Mouse (Mus musculus): ENCODE data around the gene Xndc1. TPM values are rescaled to one million over a fixed set of nuclear protein-coding genes. Genes with fewer than 3 reads are reported as not detected.
A peak's percentile ranks its signal among the peaks of the same experiment; 100 is the strongest.

Gene Xndc1
- total RNA-seq, 2 experiments from 2014 or later = 2.9 to 4.1 TPM

DNA sequence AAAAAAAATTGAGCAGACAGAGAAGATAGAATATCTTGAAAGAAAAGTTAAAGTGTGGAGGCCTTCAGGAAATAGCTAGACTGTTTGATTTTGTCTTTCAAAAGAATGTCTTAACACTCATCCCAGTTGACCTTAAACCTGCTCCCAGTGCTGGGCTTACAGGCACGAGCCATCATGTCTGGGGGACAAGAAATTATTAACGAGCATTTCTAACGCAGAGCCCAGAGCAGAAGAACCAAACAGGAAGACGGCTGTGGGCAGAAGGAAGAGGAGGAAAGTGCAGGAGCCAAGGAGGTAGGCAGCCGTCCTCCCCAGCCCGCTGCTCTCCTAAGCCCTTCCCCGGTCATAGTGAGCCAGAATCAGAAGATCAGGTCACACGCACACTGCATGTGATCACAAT is 15.0 kb downstream of the Xndc1 start:
- DNase-seq (ENCODE audit: low spot score) = no peak

DNA sequence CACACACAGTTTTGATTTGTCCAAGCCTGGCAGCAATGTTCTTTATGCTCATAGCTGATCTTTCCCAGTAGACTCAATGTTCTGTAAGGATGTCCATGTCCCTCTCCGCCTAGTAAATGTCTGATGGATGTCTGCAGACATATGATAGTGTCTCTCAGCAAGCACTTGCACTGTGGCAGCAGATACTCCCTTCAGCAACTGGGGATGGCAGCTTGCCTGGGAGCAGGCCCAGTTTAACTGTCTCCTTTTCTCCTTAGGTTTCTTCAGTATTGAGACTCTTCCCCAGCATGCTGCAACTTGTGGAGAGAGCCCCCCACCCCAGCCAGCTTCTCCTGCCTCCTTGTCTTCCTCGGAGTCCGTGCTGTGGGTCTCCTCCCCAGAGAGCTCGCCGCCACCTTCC is 16.5 kb downstream of the Xndc1 start:
- peak; percentile 69 for DNase-seq (ENCODE audit: low spot score)

DNA sequence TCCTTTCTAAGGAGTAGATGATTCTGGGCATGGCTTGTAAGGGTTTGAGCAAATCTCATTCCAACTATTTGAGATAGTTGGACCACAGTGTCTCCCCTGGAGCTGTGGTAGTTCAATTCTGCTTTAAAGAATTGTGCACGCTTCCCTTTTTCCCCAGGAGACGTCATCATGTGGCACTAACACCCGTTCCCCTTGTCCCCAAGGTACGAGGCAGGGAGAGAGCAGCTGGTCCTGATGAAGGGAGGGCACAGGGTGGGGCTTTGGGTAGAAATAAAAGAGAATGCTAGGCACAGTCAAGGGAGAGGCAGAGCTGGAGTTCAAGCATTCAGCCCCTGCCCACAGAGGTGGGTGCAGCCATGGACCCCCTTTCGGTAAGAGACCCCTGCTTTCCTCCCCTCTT is 17.5 kb downstream of the Xndc1 start, which contains the start of gene Trpc2:
TSS of gene Trpc2 (plus strand) at position 301 of the 400 bp plus-strand sequence.
- no peak for DNase-seq (ENCODE audit: low spot score)

DNA sequence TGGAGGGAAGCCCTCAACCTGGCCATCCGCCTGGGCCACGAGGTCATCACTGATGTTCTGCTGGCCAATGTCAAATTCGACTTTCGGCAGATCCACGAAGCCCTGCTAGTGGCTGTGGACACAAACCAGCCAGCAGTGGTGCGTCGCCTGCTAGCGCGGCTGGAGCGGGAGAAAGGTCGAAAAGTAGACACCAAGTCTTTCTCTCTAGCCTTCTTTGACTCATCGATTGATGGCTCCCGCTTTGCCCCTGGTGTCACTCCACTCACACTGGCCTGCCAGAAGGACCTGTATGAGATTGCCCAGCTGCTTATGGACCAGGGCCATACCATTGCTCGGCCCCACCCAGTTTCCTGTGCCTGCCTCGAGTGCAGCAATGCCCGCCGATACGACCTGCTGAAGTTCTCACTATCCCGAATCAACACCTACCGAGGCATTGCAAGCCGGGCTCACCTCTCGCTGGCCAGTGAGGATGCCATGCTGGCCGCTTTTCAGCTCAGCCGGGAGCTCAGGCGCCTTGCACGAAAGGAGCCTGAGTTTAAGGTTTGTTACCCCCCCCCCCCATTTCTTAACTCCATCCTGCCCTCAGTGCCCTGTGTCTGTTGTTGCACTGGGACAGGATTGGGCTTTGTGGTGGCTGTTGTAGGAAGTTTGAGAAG is 18.9 kb downstream of the Xndc1 start:
- no peak for DNase-seq (ENCODE audit: low spot score)

DNA sequence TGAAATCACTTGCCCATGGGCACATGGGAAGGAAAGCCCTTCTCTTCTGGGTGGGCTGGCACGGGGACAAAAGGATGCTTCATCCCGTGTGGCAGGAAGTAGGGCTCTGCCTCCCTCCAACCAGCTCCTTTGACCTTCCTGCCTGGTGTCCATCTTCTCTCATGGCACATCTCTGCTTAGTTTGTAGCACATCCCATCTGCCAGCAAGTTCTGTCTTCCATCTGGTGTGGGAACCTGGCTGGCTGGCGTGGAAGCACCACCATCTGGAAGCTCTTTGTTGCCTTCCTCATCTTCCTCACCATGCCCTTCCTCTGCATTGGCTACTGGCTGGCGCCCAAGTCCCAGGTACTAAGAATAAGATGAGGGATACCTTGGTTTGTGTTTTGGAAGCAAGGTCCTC is 22.0 kb downstream of the Xndc1 start:
- no peak for DNase-seq (ENCODE audit: low spot score)

DNA sequence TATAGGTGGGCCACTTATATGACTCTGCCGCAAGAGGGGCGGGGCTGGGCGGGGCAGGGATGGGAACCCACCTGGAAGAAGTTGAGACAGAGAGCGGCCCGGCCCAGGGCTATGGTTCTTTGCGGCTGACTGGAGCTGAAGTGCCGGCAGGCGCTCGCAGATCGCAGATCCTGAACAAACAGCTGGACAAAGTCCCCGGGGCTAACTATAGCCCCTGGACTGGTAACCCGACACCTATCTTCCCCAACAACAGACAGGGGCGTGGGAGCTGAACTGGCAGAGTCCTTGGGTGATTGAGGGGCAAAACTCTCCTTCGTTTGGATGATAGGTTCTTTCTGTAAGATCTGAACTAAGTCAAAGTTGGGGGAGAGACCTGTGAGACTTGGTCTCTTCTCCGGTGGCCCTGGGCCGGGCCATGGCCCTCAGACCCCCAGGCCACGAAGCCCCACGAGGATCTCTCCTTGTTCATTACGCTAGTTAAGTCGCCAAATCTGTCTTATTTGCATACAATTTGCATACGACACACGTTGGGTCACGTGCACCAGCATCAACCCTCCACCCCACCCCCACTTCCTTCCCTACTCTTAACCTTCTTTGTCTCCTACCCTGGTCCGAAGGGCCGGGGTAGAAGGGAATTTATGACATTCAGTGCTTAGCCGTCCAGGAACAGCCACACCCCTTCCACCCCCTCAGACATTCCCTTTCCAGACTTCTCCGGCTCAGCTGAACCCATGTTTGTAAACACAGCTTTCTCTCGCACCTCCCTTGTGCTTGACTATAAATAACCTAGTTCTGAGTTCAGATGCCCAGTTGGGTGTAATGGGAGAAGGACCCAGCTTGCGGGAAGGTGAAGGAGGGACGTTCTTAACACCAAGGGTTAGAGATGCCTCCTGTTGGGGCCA is 34.7 kb downstream of the Xndc1 start:
- DNase-seq (ENCODE audit: low spot score) = peak; percentile 67

DNA sequence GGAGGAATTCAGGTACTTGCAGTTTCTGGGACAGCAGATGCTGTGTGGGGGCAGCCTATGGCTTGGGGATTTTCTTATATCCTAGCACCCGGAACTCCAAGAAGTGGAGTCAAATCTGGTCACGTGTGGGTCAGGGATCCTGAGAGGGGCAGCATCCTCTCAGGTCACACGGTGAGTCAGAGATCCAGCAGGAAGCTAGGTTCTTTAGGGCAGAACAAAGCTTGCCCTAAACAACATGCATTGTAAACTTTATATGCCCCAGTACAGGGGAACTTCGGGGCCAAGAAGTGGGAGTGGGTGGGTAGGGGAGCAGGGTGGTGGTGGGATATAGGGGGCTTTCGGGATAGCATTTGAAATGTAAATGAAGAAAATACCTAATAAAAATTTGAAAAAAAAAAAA is 35.6 kb downstream of the Xndc1 start:
- DNase-seq (ENCODE audit: low spot score) = no peak

DNA sequence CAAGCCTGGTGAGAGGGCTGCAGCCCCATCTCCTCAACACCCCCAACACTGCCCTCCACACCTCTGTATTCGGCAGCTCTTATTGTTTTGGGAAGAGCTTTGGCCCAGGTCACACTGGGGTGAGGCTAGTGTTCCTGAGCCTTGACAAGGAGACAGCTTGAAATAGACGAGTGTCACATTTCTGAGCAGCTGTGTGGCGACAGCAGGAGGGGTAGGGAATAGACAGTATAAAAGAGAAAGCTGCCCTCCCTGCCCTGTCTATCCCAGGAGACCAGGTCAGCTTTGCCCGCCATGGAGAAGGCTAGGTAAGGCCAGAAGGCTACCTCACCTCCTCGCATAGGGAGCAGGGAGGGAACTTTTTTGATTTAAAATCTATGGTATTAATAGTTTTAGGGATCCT is 36.2 kb downstream of the Xndc1 start, which contains the start of gene Art1:
TSS of gene Art1 (plus strand) at position 257 of the 400 bp plus-strand sequence.
- DNase-seq (ENCODE audit: low spot score) = peak; percentile 77

DNA sequence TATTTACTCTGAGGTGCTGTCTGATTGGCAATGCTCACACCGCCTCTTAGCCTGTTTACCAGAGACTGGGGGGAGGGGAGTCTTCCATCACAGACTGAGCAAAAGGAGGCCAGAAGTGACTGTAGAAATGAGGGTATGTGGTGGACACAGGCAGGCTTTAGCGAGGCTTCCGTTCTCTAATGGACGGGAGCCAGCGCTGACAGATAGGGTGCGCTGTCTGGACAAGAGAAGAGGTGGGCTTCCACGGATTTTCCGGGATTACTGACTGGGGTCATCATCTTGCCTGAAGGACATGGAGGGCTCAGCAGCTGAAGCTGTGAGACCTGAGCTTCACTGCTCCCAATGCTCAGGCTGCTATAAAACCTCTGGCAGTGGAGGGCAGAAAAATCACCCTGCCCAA is 36.9 kb downstream of the Xndc1 start:
- DNase-seq (ENCODE audit: low spot score) = no peak

DNA sequence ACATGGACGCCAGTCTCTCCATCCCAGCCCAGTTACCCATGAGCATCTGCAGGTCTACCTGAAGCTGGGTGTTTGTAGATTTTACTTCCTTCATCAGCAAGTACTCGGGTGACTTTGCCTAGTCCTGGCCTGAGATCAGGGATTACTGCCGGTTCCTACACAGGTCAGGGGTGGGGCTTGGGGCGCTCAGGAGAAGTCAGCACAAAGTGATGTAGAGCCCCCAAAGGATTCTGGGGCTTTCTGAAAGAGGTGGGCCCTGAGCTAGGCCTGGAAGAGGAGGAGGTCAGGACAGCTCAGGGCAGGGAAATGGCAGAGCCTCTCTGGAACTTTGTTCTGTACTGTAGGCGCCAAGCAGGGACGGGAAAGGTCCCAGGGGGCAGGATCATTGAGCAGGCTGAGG is 37.4 kb downstream of the Xndc1 start:
- no peak for DNase-seq (ENCODE audit: low spot score)

DNA sequence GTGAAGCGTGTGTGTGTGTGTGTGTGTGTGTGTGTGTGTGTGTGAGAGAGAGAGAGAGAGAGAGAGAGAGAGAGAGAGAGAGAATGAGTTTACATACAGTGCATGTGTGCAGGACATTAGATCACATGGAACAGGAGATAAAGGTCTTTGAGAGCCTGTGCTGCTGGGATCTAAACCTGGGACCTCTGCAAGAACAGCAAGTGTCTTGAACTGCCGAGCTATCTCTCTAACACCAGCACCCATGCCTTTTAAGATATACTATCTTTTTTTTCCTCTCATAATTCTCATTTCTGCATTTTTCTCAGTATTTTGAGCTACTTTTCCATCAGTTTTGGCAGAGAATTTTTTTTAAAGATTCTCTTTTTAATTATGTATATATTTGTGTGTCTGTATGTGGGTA is 38.2 kb downstream of the Xndc1 start:
- no peak for DNase-seq (ENCODE audit: low spot score)

DNA sequence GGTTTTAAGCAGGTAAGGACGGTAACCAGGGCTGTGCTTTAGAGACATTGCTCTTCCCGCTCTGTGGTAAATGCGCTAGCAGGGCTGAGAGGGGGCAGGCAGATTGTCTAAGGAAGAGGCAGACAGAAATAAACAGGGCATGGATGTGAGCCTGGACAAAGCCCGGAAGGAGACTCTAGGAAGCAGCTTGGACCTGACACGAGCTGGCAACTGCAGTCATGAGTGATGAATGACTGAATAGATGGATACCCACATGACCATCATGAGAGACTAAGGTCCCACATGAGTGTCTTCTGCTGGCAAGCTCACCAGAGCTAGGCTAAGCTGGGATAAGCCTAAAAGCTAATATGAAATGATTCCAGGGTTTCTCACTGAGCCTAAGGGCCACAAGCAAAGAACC is 38.8 kb downstream of the Xndc1 start:
- DNase-seq (ENCODE audit: low spot score) = no peak

DNA sequence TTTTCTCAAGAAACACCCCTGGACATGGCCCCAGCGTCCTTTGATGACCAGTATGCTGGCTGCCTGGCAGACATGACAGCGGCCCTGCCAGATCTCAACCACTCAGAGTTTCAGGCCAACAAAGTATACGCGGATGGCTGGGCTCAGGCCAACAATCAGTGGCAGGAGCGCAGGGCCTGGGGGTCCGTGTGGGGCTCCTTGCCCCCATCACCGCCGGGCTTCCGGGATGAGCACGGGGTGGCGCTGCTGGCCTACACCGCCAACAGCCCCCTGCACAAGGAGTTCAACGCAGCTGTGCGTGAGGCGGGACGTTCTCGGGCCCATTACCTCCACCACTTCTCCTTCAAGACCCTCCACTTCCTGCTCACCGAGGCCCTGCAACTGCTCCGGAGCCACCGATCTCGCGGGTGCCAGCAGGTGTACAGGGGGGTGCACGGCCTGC is 41.4 kb downstream of the Xndc1 start:
- DNase-seq (ENCODE audit: low spot score) = no peak

DNA sequence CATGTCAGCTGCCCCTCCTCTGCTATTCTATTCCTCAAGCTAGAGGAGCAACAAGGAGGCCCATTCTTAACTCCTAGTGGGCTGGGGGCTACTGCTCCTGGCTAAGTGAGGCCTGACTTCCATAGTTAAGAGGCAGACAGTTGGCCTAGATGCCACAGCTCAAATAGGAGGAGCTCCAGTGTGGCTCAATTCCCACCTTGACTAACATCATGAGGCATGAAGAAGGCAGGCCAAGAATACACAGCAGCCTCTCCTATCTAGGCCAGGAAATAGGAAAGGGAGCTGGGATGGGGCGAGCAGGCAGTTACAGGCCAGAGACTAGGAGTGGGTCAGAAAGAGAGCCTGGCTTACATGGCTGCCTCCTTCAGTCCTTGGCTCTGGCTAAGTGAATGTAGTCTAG is 42.9 kb downstream of the Xndc1 start:
- DNase-seq (ENCODE audit: low spot score) = peak; percentile 59

DNA sequence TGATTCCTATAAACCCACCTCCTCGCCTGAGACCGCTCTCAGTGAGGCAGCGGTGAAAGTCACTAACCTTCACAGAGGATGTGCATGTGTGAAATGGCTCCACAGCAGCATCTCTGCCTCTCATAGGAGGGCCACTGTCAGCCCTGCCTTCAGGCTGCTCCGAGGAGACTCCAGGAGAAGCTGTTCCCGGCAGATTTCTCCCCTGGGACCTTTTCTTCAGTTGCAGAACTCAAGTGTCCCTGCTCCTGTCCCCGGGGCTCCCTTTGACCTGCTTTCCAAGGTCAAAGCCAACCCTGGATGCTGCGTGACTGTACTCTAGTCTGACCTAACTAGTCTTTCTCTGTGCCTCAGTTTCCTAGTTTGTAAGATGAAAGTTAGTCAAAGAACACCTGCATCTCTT is 43.9 kb downstream of the Xndc1 start, which contains the start of gene Art5:
TSS of gene Art5 (minus strand) at position 319 of the 400 bp plus-strand sequence.
- DNase-seq (ENCODE audit: low spot score) = no peak

DNA sequence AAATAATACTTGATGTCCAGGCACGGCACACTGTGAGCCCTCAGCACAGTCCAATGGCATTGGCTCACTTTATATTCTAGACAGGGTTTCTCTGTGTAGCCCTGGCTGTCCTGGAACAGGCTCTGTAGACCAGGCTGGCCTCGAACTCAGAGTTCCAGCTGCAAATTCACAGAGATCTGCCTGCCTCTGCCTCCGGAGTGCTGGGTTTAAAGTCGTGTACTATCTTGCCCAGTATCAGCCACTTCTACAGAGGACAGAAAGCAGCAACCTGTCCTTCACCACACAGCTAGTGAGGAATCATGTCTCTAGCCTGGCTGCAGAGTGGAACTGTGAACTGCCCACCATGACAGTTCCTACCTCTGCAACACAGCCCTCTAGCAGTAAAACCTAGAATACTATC is 44.4 kb downstream of the Xndc1 start:
- no peak for DNase-seq (ENCODE audit: low spot score)

DNA sequence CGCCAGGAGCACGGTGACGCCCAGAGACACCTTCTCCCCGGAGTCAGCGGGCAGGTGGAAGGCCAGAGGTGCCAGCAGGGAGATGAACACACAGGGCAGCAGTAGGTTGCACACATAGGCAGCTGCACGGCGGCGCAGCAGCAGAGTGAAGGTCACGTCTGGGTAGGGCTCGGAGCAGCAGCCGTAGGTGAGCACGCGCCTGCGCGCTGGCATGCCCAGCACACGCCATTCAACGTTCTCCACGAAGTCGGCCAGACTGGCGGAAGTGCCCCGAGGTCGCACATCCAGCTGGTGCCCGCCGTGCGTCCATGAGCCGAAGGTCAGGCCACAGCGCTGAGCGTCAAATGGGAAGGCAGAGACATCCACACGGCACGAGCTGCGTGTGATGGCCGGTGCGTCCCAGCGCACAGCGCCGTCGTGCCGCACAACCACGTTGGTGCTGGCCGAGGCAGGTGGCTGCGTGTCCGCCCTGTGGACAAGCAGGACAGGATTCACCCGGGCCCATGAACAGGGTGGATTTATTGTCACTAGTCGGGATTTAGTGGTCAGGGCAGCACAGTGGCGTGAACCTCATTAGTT is 47.9 kb downstream of the Xndc1 start:
- no peak for DNase-seq (ENCODE audit: low spot score)

DNA sequence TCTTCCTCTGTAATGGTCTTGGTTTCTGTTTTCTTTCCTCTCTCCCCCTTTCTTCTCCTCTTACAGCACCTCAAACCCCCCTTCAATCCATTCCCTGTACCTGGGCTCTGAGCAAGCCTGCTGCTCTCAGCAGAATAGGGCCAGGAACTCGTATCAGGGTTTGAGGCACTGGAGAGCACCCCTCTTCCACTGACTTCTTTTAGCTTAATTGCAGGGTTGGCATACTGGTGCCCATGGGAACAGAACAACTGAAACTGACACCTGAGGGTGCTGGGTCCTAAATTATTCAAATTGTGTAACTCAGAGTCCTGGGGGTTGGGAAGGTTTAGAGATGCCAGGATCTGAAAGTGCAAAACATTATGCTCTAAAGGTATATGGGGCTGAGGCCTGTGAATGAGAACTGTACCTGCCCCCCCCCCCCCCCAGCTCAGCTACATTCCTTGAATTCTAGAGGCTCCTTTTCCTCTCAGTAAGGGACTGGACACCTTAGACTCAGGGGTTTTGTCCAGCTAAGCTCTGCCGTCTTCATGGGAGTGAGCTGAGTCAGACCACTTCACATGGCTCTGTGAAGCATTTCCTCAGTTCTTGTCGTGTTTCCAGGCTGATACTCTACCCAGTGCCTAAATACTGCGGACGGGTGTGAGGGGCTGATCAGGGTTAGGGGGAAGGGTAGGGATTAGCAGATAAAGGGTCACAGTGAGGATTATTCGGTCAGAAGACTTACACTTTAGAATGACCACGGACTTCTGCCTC is 51.4 kb downstream of the Xndc1 start, which contains the start of gene Chrna10:
TSS of gene Chrna10 (minus strand) at position 250 of the 753 bp plus-strand sequence.
- no peak for DNase-seq (ENCODE audit: low spot score)

DNA sequence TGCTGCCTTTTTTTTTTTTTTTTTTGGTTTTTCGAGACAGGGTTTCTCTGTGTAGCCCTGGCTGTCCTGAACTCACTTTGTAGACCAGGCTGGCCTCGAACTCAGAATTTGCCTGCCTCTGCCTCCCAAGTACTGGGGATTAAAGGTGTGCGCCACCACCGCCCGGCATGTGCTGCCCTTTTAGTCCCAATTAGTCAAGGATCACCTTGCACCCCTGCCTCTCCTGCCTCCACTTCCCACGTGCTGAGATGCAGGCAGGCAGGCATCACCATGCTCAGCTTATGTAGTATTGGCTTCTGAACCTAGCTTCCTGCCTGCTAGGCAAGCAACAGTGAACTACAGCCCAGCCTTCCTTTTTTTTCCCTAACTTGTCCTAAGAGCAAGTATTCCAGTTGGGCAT is 52.1 kb downstream of the Xndc1 start:
- DNase-seq (ENCODE audit: low spot score) = no peak

DNA sequence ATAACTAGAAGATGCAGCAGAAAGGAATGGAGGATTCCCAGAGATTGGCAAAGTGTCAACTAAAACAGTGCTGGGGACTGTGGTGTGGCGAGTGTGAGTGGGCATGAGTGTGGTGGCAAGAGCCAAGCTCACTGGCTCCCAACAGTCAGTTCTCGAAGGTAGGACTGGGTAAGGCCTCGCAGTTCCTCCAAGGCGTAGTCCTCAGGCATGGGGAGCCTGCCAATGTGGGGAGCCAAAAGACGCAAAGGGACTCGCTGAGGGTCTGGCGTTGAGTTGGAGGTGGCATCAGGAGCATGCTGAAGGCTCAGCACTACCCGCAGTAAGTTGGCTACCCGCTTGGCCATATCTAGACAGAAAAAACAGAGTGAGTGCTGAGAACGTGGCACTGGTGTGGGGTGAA is 55.0 kb downstream of the Xndc1 start:
- DNase-seq (ENCODE audit: low spot score) = no peak

DNA sequence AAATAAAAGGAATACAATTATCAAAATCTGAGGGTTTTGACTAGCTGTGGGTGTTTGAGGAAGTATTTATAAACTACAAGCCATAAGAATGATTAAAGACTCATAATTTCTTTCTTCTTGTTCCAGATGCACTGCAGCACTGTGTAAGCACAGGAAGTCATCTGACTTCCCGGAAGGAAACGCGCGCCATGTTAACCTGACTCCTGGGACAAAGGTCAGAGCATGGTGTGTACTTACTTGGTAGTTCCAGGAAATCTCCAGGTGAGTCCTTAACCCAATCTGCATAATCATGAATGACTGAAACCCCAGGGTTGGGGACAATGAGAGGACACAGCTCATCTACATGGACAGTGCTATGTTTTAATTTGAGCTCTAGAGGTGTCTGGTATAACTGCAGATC is 67.1 kb downstream of the Xndc1 start:
- no peak for DNase-seq (ENCODE audit: low spot score)

All from gastrocnemius, adult 18-20 months (tissue).